Mouse (Mus musculus) T-helper 2 cell (primary cell): ENCODE measurements at regions not wholly inside any gene's neighbourhood (a gene's known extent, or its start where the extent isn't known, plus 50 kb on each side); places are given as distances from the start of the nearest gene placed in this dataset.

Experiments
- in situ Hi-C: fragments of 300-600 bp; cut with MboI, MseI; formaldehyde crosslinking; loops from one replicate; pipeline ENCODE4 v1.15.1; 2025; ENCODE audit warnings: high pct_unique_total_duplicates

- in situ Hi-C loops = loop anchor here (5.0 kb wide), 1 partner anchor 46 kb away; no protein-coding TSS in a partner anchor
These were observed 359.3 kb upstream of the Olfr161 start for GRCm38 (mm10) chr16:3231566-3231965.

GRCm38 (mm10) chr16:3232610-3233009 is 358.2 kb upstream of the Olfr161 start:
- in situ Hi-C loops = loop anchor here (5.0 kb wide), 1 partner anchor 45 kb away; no protein-coding TSS in a partner anchor

- in situ Hi-C loops = loop anchor here (5.0 kb wide), 1 partner anchor 43 kb away; no protein-coding TSS in a partner anchor
These were observed 356.8 kb upstream of the Olfr161 start for GRCm38 (mm10) chr16:3234063-3234462.

DNA sequence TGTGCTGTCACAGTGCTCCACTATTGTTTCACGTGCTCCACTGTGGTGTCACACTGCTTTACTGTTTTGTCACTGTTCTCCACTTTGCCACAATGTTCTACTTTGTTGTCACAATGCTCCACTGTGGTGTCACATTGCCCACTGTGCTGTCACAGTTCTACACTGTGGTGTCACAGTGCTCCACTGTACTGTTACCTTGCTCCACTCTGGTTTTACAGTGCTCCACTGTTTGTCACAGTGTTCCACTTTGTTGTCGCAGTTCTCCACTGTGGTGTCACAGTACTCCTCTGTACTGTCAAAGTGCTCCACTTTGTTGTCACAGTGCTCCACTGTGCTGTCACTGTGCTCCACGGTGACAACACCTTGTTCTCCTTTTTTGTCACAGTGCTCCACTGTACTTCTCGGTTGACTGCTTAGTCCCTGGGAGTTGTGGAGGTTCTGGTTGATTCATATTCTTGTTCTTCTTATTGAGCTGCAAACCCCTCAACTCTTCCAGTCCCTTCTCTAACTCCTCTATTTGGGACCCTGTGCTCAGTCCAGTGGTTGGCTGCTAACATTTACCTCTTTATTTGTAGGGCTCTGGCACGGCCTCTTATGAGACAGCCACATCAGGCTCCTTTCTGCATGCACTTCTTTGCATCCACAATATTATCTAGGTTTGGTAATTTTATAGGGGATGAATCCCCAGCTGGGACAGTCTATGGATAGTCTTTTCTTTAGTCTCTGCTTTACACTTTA is 349.7 kb upstream of the Olfr161 start:
- in situ Hi-C loops = loop anchor here (10.0 kb wide), 1 partner anchor 116 kb away; no protein-coding TSS in a partner anchor

DNA sequence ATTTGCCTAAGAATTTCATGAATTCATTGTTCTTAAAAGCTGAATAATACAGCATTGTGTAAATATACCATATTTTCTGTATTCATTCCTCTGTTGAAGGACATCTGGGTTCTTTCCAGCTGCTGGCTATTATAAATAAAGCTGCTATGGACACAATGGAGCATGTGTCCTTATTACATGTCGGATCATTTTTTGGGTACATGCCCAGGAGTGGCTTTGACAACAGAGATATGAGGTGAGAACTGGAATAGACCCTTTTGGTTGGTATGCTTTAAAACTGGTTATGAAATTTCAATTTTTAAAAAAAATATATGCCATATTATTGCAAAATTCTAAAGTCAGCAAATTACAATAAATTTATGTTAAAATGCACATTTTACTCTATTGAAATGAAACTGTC is 348.9 kb upstream of the Olfr161 start:
- in situ Hi-C loops = loop anchor here (10.0 kb wide), 1 partner anchor 117 kb away; no protein-coding TSS in a partner anchor

- in situ Hi-C loops = loop anchor here (10.0 kb wide), 1 partner anchor 122 kb away; no protein-coding TSS in a partner anchor
These were observed 344.4 kb upstream of the Olfr161 start for GRCm38 (mm10) chr16:3246422-3246821.

DNA sequence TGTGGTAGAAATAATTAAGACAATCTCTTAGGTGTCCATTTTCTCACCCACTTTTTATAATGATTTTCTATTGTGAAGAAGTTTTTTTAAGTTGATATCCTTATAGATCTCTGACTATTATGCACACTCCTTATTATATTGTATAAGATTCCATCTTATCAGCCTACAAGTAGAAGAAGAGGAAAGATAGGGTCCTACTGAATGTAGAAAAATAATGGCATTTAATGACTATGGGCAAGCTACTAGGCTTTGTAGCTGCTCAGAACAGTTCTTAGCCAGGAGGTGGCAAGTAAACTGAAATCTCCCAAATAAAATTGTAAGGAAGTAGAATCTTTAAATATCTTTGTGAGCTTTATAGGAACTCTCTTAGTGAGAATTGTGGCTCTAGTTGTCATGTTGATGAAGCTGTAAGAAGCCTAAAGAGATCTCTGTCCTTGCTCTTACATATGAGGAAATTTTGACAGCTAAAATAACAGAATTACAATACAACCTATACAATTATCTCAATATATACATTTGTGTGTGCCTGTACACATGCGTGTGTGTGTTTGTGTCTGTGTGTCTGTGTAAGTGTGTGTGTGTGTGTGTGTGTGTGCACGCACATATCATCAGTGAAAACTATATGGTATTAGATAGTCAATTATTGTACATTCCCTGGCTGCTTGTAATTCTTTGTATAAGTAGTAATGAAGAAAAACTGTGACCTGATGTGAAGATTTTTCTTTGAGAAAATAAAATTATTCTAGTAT is 343.7 kb upstream of the Olfr161 start:
- in situ Hi-C loops = loop anchor here (10.0 kb wide), 1 partner anchor 122 kb away; no protein-coding TSS in a partner anchor

GRCm38 (mm10) chr16:3247755-3248110 is 343.1 kb upstream of the Olfr161 start:
- in situ Hi-C loops = loop anchor here (10.0 kb wide), 1 partner anchor 123 kb away; no protein-coding TSS in a partner anchor

GRCm38 (mm10) chr16:3253885-3254284 is 337.0 kb upstream of the Olfr161 start:
- in situ Hi-C loops = no loop called here

- in situ Hi-C loops = no loop called here
These were observed 334.8 kb upstream of the Olfr161 start for GRCm38 (mm10) chr16:3256051-3256450.

DNA sequence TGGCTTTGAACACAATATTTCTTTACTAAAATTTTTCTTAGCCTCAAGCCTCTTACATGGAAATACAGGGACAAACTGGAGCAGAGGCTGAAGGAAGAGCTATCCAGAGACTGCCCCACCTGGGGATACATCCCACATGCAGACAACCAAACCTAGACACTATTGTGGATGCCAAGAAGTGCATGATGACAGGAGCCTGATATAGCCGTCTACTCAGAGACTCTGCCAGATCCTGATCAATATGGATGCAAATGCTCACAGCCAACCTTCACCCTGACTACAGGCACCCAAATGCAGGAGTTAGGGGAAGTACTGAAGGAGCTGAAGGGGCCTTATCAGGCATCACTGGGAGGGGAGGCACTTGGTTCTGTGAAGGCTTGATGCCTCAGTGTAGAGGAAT is 325.5 kb upstream of the Olfr161 start:
- in situ Hi-C loops = loop anchor here (10.0 kb wide), 2 partner anchors 59 to 201 kb away; no protein-coding TSS in a partner anchor

- in situ Hi-C loops = no loop called here
These were observed 318.9 kb upstream of the Olfr161 start for GRCm38 (mm10) chr16:3271819-3272490.

DNA sequence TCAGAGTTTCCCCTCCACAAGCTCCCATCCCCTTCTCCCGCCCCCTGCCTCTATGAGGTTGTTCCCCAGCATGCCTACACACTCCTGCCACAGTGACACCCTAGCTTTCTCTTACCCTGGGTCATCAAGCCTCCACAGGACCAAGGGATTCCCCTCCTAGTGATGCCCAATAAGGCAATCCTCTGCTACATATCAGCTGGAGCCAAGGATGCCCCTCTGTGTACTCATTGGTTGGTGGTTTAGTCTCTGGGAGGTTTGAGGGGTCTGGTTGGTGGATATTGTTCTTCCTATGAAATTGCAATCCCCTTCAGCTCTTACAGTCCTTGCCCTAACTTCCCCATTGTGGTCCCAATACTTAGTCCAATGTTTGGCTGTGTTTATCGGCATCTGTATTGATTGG is 317.4 kb upstream of the Olfr161 start:
- in situ Hi-C loops = no loop called here
